Mouse (Mus musculus): Measurements from ENCODE around the gene Vtcn1.
A peak's percentile ranks its signal among the peaks of the same experiment; 100 is the strongest.

DNA sequence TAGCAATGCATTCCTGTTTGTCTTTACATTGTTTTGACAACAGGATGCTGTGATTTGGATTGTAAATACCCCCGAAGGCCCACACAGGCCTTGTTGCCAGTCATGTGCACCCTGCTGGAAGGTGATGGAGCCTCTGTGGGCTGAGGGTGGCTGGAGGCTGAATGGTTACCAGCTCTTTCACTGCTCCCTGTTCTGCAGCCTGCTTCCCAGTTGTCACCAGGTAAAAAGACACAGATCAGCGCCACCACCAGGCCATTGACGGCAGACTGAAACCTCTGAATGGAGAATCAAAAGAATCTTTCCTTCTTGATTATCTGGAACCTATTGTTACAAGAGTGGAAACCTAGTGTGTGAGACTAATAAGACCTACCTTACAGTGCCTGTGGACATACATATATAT is 81.7 kb downstream of the Vtcn1 start:
- peak; percentile 68 for TF ChIP-seq CTCF (IDR thresholded peaks at IDR 0.05; ENCODE audit: low read depth, low read length)
- no peak for TF ChIP-seq POLR2A (IDR thresholded peaks at IDR 0.05; ENCODE audit: insufficient read depth, low read length)
- TF ChIP-seq EP300 (IDR thresholded peaks at IDR 0.05; ENCODE audit: insufficient read depth, low read depth, low read length), result no peak
